In genomic region chr19:7482266-7482598, GRCm38 (mm10) we compare ENCODE assay signal across 7 mouse cellular contexts. TPM values are rescaled to one million over a fixed set of nuclear protein-coding genes. Genes with fewer than 3 reads are reported as not detected.
DNase-seq lines count a peak whose midpoint lies in the region; ATAC-seq lines count a peak whose summit lies in the region.

No protein-coding gene starts in this region.

- H3K4me3 ChIP-seq in lung, embryonic 16.5 days (ENCODE audit: low read length): peak overlapping the region; percentile 96
- H3K4me3 ChIP-seq in forebrain, embryonic 10.5 days: peak overlapping the region; percentile 98
- H3K4me3 ChIP-seq in limb, embryonic 13.5 days: peak overlapping the region; percentile 97
- H3K4me3 ChIP-seq in stomach, embryonic 15.5 days (replicated peaks): peak overlapping the region; percentile 98

- H3K9ac ChIP-seq in lung, embryonic 16.5 days (ENCODE audit: low read length): peak overlapping the region; percentile 100
- peak overlapping the region; percentile 95 for H3K9ac ChIP-seq in limb, embryonic 13.5 days
- H3K9ac ChIP-seq in stomach, embryonic 15.5 days: peak overlapping the region; percentile 96

- no peaks in the 10 kb centered on the region for H3K36me3 ChIP-seq in lung, embryonic 16.5 days (ENCODE audit: control insufficient read depth, insufficient read depth, low read length)
- H3K36me3 ChIP-seq in forebrain, embryonic 10.5 days (replicated peaks): peaks cover 29% of the 10 kb centered on the region
- H3K36me3 ChIP-seq in limb, embryonic 13.5 days: no peaks in the 10 kb centered on the region
- no peaks in the 10 kb centered on the region for H3K36me3 ChIP-seq in stomach, embryonic 15.5 days

- peak overlapping the region; percentile 64 for H3K4me2 ChIP-seq in lung, embryonic 16.5 days (ENCODE audit: low read depth, low read length)
- H3K4me2 ChIP-seq in limb, embryonic 13.5 days (replicated peaks): peak overlapping the region; percentile 80
- peak overlapping the region; percentile 73 for H3K4me2 ChIP-seq in stomach, embryonic 15.5 days

- peaks cover 7% of the 10 kb centered on the region; the same call in 1 of the 2 replicates for H3K4me1 ChIP-seq in lung, embryonic 16.5 days (replicated peaks; ENCODE audit: control insufficient read depth, insufficient read depth, low read length)
- H3K4me1 ChIP-seq in forebrain, embryonic 10.5 days: peaks cover 29% of the 10 kb centered on the region
- peaks cover 18% of the 10 kb centered on the region for H3K4me1 ChIP-seq in limb, embryonic 13.5 days
- peaks cover 9% of the 10 kb centered on the region; the same call in 1 of the 2 replicates for H3K4me1 ChIP-seq in stomach, embryonic 15.5 days

- WGBS in lung, embryonic 16.5 days: under 1% methylated on average over 7 of the region's 7 CpGs
- WGBS in forebrain, embryonic 10.5 days: under 1% methylated on average over 7 of the region's 7 CpGs
- under 1% methylated on average over 7 of the region's 7 CpGs for WGBS in limb, embryonic 13.5 days
- 0% methylated on average over 7 of the region's 7 CpGs for WGBS in stomach, embryonic 15.5 days

- no peaks in the 10 kb centered on the region for H3K27me3 ChIP-seq in lung, embryonic 16.5 days (ENCODE audit: control insufficient read depth, insufficient read depth, low read depth, low read length)
- no peaks in the 10 kb centered on the region for H3K27me3 ChIP-seq in forebrain, embryonic 10.5 days (ENCODE audit: poor library complexity, severe bottlenecking)
- no peaks in the 10 kb centered on the region for H3K27me3 ChIP-seq in limb, embryonic 13.5 days
- H3K27me3 ChIP-seq in stomach, embryonic 15.5 days (replicated peaks): no peaks in the 10 kb centered on the region

- DNase-seq in lung, postnatal 25 days (ENCODE audit: low spot score): no peak
- no peak for DNase-seq in forebrain, embryonic 10.5 days (ENCODE audit: extremely low spot score, low spot score)
- DNase-seq in retina, postnatal 1 day: no peak
- DNase-seq in cerebellum, postnatal 10 days: no peak

- peak overlapping the region; percentile 100 for H3K27ac ChIP-seq in lung, embryonic 16.5 days (ENCODE audit: low read length)
- H3K27ac ChIP-seq in forebrain, embryonic 10.5 days: peak overlapping the region; percentile 99
- H3K27ac ChIP-seq in limb, embryonic 13.5 days: peak overlapping the region; percentile 96; the same call in 1 of the 2 replicates
- H3K27ac ChIP-seq in stomach, embryonic 15.5 days: peak overlapping the region; percentile 99

- no peaks in the 10 kb centered on the region for H3K9me3 ChIP-seq in lung, embryonic 16.5 days (ENCODE audit: control insufficient read depth, low read length)
- no peaks in the 10 kb centered on the region for H3K9me3 ChIP-seq in forebrain, embryonic 10.5 days
- no peaks in the 10 kb centered on the region for H3K9me3 ChIP-seq in limb, embryonic 13.5 days
- H3K9me3 ChIP-seq in stomach, embryonic 15.5 days: no peaks in the 10 kb centered on the region

- ATAC-seq in lung, embryonic 16.5 days (ENCODE audit: low read depth): no peak
- ATAC-seq in limb, embryonic 13.5 days (ENCODE audit: low FRiP score, low read depth): no peak; the same call in 1 of the 2 replicates
- no peak for ATAC-seq in stomach, embryonic 15.5 days (ENCODE audit: insufficient read depth, low FRiP score, low read depth)

RNA-seq across cellular contexts. Expression of gene Rtn3, which starts 0.8 kb away (rescaled TPM):
- polyA plus RNA-seq in lung, embryonic 16.5 days (2015; fragmentation: Nextera tagmentation; extraction: Ambion mirVana): 123 and 126 TPM in 2 replicates
- 237 and 242 TPM in 2 replicates for polyA plus RNA-seq in forebrain, embryonic 10.5 days (2016; fragmentation: Nextera tagmentation; extraction: Ambion mirVana)
- polyA plus RNA-seq in limb, embryonic 13.5 days (2015; fragmentation: Nextera tagmentation; extraction: Ambion mirVana): 102 and 106 TPM in 2 replicates
- 140 and 149 TPM in 2 replicates for polyA plus RNA-seq in stomach, embryonic 15.5 days (2015; fragmentation: Nextera tagmentation; extraction: Ambion mirVana)

RNA-seq across cellular contexts. Expression of gene Atl3, which starts 11.6 kb away (rescaled TPM):
- 17.2 and 21.2 TPM in 2 replicates for polyA plus RNA-seq in lung, embryonic 16.5 days (2015; fragmentation: Nextera tagmentation; extraction: Ambion mirVana)
- 7.3 and 7.8 TPM in 2 replicates for polyA plus RNA-seq in forebrain, embryonic 10.5 days (2016; fragmentation: Nextera tagmentation; extraction: Ambion mirVana)
- 13.7 and 15.6 TPM in 2 replicates for polyA plus RNA-seq in limb, embryonic 13.5 days (2015; fragmentation: Nextera tagmentation; extraction: Ambion mirVana)
- polyA plus RNA-seq in stomach, embryonic 15.5 days (2015; fragmentation: Nextera tagmentation; extraction: Ambion mirVana): 17.1 and 17.4 TPM in 2 replicates
